Comparison of ENCODE assay signal across 28 mouse cellular contexts in the genomic region with DNA sequence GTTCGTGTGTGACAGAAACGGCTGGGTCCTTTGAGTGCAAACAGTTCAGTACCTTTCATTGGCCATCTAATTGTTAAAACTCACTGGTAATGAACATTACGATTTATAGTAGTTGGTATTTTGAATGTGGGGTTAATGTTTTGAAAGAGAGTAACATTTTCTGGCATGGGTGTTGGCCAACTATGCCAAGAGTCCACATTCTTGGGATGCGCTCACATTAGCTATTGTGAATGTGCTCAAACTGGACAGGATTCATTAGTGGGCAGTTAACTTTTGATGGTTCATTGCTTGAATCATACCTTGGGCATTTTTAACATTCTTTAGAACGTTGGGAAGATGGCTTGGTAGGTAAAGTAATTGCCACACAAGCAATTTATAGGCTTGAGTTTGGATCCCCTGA. TPM values are rescaled to one million over a fixed set of nuclear protein-coding genes. Genes with fewer than 3 reads are reported as not detected.
A peak's percentile ranks its signal among the peaks of the same experiment; 100 is the strongest.
DNase-seq lines count a peak whose midpoint lies in the region; ATAC-seq and TF ChIP-seq lines count a peak whose summit lies in the region.
"Had no signal": no experiment of that assay in that cellular context is flagged by ENCODE, and none has a peak within 500 bp of the region (broad histone marks: within the 10 kb centered on the region; RNA-seq: fewer than 3 reads in every experiment).

No protein-coding gene starts in this region.

- no peak for ATAC-seq in kidney, embryonic 14.5 days (ENCODE audit: low FRiP score, low TSS enrichment)
- ATAC-seq: activated CD4-positive, CD25-positive, alpha-beta regulatory T cell, adult 4 months; forebrain, embryonic 15.5 days; hindbrain, embryonic 16.5 days had no signal

- no peaks in the 10 kb centered on the region for H3K9me3 ChIP-seq in kidney, embryonic 14.5 days (ENCODE audit: control insufficient read depth, low read length)
- H3K9me3 ChIP-seq: embryonic facial prominence, embryonic 10.5 days; embryonic facial prominence, embryonic 13.5 days; forebrain, embryonic 12.5 days; forebrain, embryonic 15.5 days; heart, embryonic 15.5 days; hindbrain, embryonic 10.5 days; hindbrain, embryonic 13.5 days had no signal

- TF ChIP-seq CTCF in layer of hippocampus, adult 2 months (conservative IDR thresholded peaks at IDR 0.05) = no peak

- H3K27me3 ChIP-seq in kidney, embryonic 14.5 days (ENCODE audit: control insufficient read depth, insufficient read depth, low read length) = no peaks in the 10 kb centered on the region
- H3K27me3 ChIP-seq: embryonic facial prominence, embryonic 13.5 days; forebrain, embryonic 12.5 days; forebrain, embryonic 15.5 days; heart, embryonic 12.5 days; heart, embryonic 15.5 days; hindbrain, embryonic 13.5 days had no signal

- H3K9ac ChIP-seq in kidney, embryonic 14.5 days (ENCODE audit: low read depth, low read length) = no peak overlapping the region
- H3K9ac ChIP-seq: embryonic facial prominence, embryonic 13.5 days; forebrain, embryonic 12.5 days; forebrain, embryonic 15.5 days; heart, embryonic 12.5 days; heart, embryonic 15.5 days; hindbrain, embryonic 13.5 days had no signal

- peak; percentile 53 for DNase-seq in kidney, adult 11 months
- DNase-seq in kidney, adult 9 months = peak; percentile 77
- DNase-seq in kidney, postnatal 4 days = no peak
- peak; percentile 84 for DNase-seq in Muller cell, postnatal 12 days (ENCODE audit: inconsistent ontology term)
- no peak for DNase-seq in layer of hippocampus, adult 2 months (ENCODE audit: low spot score in 2 of 2)
- DNase-seq: adrenal gland, adult 8-10 months; adrenal gland, postnatal 25 days; cerebellum, adult 11-12 months; cerebellum, adult 8-10 months; cerebellum, postnatal 10 days; cerebellum, postnatal 36 days; embryo, embryonic 11 days; gastrocnemius, postnatal 25 days; heart, adult 18-20 months; heart, postnatal 10 days; heart, postnatal 36 days had no signal

- no peak overlapping the region for H3K4me3 ChIP-seq in kidney, embryonic 14.5 days (ENCODE audit: low read length)
- H3K4me3 ChIP-seq in layer of hippocampus, adult 2 months = no peak overlapping the region
- H3K4me3 ChIP-seq: embryonic facial prominence, embryonic 10.5 days; embryonic facial prominence, embryonic 13.5 days; erythroblast, embryonic 14.5 days; forebrain, embryonic 12.5 days; forebrain, embryonic 15.5 days; heart, embryonic 12.5 days; heart, embryonic 15.5 days; hindbrain, embryonic 10.5 days; hindbrain, embryonic 13.5 days had no signal

- H3K4me2 ChIP-seq in kidney, embryonic 14.5 days (replicated peaks; ENCODE audit: low read depth, low read length) = no peak overlapping the region
- H3K4me2 ChIP-seq: embryonic facial prominence, embryonic 13.5 days; forebrain, embryonic 12.5 days; forebrain, embryonic 15.5 days; heart, embryonic 12.5 days; heart, embryonic 15.5 days; hindbrain, embryonic 13.5 days had no signal

- H3K27ac ChIP-seq in kidney, embryonic 14.5 days (ENCODE audit: low read depth, low read length) = no peak overlapping the region
- no peak overlapping the region for H3K27ac ChIP-seq in layer of hippocampus, adult 2 months
- H3K27ac ChIP-seq: embryonic facial prominence, embryonic 10.5 days; embryonic facial prominence, embryonic 13.5 days; forebrain, embryonic 12.5 days; forebrain, embryonic 15.5 days; heart, embryonic 15.5 days; hindbrain, embryonic 10.5 days; hindbrain, embryonic 13.5 days had no signal

- no peaks in the 10 kb centered on the region for H3K4me1 ChIP-seq in kidney, embryonic 14.5 days (ENCODE audit: control insufficient read depth, insufficient read depth, low read length)
- H3K4me1 ChIP-seq: embryonic facial prominence, embryonic 10.5 days; embryonic facial prominence, embryonic 13.5 days; forebrain, embryonic 12.5 days; forebrain, embryonic 15.5 days; heart, embryonic 12.5 days; heart, embryonic 15.5 days; hindbrain, embryonic 10.5 days; hindbrain, embryonic 13.5 days had no signal

- WGBS in kidney, embryonic 14.5 days = 93% methylated on average over 5 of the region's 5 CpGs

- H3K36me3 ChIP-seq in kidney, embryonic 14.5 days (ENCODE audit: control insufficient read depth, insufficient read depth, low read length) = no peaks in the 10 kb centered on the region
- H3K36me3 ChIP-seq: forebrain, embryonic 15.5 days; heart, embryonic 15.5 days had no signal

RNA-seq across cellular contexts. Expression of a gene that starts 30.7 kb away (rescaled TPM):
- 18.9 and 26.5 TPM in 2 replicates for polyA plus RNA-seq in kidney, embryonic 14.5 days (2014; fragmentation: Nextera tagmentation; extraction: Ambion mirVana)
- 1 to 10 TPM; 6.1 to 6.8 TPM for total RNA-seq in layer of hippocampus, adult 2 months (2021)

Comparison
In these comparisons a context has a peak if more than half of its experiments do, and no peak if none do; other contexts are left out.
1. DNase-seq: peak in kidney, adult 11 months (single experiment), kidney, adult 9 months (single experiment) and Muller cell, postnatal 12 days (single experiment); none in kidney, postnatal 4 days (0 of 2) and layer of hippocampus, adult 2 months (0 of 2).